Mouse (Mus musculus): ENCODE measurements around the gene Chst1. TPM values are rescaled to one million over a fixed set of nuclear protein-coding genes. Genes with fewer than 3 reads are reported as not detected.

Chst1 gene
- polyA plus RNA-seq (2012; rRNA removed): 3.1 and 5.5 TPM in 2 replicates

DNA sequence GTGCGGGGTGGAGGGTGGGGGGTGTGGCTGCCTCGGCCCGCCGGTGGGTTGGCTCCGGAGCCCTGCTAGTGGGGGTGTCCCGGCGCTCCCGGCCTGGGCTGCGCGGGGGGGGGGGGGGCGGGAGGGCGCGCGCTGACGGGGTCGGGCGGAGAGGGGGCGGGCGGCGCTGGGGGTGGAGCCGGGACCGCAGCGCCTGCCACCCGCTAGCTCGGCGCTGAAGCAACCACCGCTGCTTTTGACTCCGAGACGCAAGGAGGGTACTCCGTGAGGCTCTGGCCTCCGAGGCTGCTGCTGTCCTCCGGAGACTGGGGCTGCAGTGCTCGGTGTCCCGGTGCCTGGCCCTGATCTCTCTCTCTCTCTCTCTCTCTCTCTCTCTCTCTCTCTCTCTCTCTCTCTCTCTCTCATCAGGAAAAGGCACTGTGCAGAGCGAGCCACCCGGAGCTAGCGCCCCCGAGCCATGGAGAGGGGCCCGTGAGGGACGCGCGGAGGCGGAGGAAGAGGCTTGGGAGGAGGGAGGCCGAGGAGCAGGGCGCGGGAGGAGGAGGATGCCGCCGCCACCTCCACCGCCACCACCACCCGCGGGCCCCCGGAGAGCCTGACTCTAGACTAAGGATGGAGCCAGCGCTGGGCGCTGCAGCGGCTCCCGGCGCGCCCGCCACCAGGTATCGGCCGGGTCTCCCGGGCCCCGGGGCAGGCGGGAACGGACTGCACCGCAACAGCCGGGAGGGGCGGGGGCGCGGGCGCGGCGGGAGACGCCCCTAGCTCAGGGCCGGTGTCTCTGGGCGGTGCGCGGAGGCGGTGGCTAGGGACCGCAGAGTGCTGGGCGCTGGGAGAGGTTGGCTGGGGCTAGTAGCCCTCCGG is at the start of gene Chst1:
Gene Chst1, plus strand, starts transcription at position 221 of the 861 bp plus-strand sequence.
- H3K36me3 ChIP-seq (ENCODE audit: control insufficient read depth, insufficient read depth, low read length): no peaks in the 10 kb centered on the region
- TF ChIP-seq POLR2A (IDR thresholded peaks at IDR 0.05; ENCODE audit: low read depth, low read length): no peak
- no peak for TF ChIP-seq CTCF (IDR thresholded peaks at IDR 0.05; ENCODE audit: extremely low read depth, insufficient read length, insufficient replicate concordance, low read depth, low read length)
- peaks cover 25% of the 10 kb centered on the region for H3K27me3 ChIP-seq (ENCODE audit: control insufficient read depth, insufficient read depth, low read length)
- 2% methylated on average over 60 of the region's 82 CpGs for WGBS
- no peak within 1 kb of the TSS for H3K27ac ChIP-seq (ENCODE audit: insufficient read depth, low read depth, low read length)
- H3K4me3 ChIP-seq (ENCODE audit: low read depth, low read length): peak within 1 kb of the TSS; percentile 62
- no peaks in the 10 kb centered on the region for H3K4me1 ChIP-seq (ENCODE audit: control insufficient read depth, insufficient read depth, insufficient read length, low read length)

- no peaks in the 10 kb centered on the region for H3K36me3 ChIP-seq (ENCODE audit: control insufficient read depth, insufficient read depth, low read length)
- TF ChIP-seq POLR2A (IDR thresholded peaks at IDR 0.05; ENCODE audit: low read depth, low read length) (no peak), CTCF (IDR thresholded peaks at IDR 0.05; ENCODE audit: extremely low read depth, insufficient read length, insufficient replicate concordance, low read depth, low read length) (no peak)
These were observed 49.5 kb upstream of the Chst1 start for GRCm38 (mm10) chr2:92550051-92550450.

DNA sequence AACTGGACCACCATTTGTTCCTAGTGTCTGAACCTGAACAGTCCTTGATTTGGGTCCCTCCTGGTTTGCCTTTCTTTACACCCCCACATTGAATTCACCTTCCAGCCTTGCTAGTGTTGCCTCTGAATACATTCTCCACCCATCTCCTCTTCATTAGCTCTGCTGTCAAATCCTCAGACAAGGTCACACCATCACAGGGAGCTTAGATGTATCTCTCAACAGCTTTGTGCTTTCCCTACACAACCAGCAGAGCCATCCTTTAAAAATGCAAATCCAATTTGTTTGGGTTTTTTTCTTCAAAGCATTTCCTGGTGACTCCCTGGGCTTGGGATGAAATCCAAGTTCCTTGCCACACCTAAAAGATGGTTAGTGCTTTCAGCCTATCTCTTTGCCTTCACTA is 45.0 kb upstream of the Chst1 start:
- Histone ChIP-seq H3K27ac (ENCODE audit: insufficient read depth, low read depth, low read length) (no peak overlapping the region), H3K4me1 (ENCODE audit: control insufficient read depth, insufficient read depth, insufficient read length, low read length) (no peaks in the 10 kb centered on the region), H3K36me3 (ENCODE audit: control insufficient read depth, insufficient read depth, low read length) (no peaks in the 10 kb centered on the region), H3K4me3 (ENCODE audit: low read depth, low read length) (no peak overlapping the region), H3K27me3 (ENCODE audit: control insufficient read depth, insufficient read depth, low read length) (no peaks in the 10 kb centered on the region)
- TF ChIP-seq POLR2A (IDR thresholded peaks at IDR 0.05; ENCODE audit: low read depth, low read length) (no peak), CTCF (IDR thresholded peaks at IDR 0.05; ENCODE audit: extremely low read depth, insufficient read length, insufficient replicate concordance, low read depth, low read length) (no peak)

More at GRCm38 (mm10) chr2:92550051-92550450, 49.5 kb upstream of the Chst1 start:
- no peaks in the 10 kb centered on the region for H3K4me1 ChIP-seq (ENCODE audit: control insufficient read depth, insufficient read depth, insufficient read length, low read length)
- H3K27ac ChIP-seq (ENCODE audit: insufficient read depth, low read depth, low read length): no peak overlapping the region
- H3K4me3 ChIP-seq (ENCODE audit: low read depth, low read length): no peak overlapping the region
- 39% methylated on average over 2 of the region's 2 CpGs for WGBS
- no peaks in the 10 kb centered on the region for H3K27me3 ChIP-seq (ENCODE audit: control insufficient read depth, insufficient read depth, low read length)

GRCm38 (mm10) chr2:92562930-92563329 is 36.6 kb upstream of the Chst1 start:
- no peak for TF ChIP-seq CTCF (IDR thresholded peaks at IDR 0.05; ENCODE audit: extremely low read depth, insufficient read length, insufficient replicate concordance, low read depth, low read length)
- TF ChIP-seq POLR2A (IDR thresholded peaks at IDR 0.05; ENCODE audit: low read depth, low read length): no peak
- Histone ChIP-seq H3K27ac (ENCODE audit: insufficient read depth, low read depth, low read length) (no peak overlapping the region), H3K36me3 (ENCODE audit: control insufficient read depth, insufficient read depth, low read length) (no peaks in the 10 kb centered on the region), H3K27me3 (ENCODE audit: control insufficient read depth, insufficient read depth, low read length) (no peaks in the 10 kb centered on the region), H3K4me1 (ENCODE audit: control insufficient read depth, insufficient read depth, insufficient read length, low read length) (no peaks in the 10 kb centered on the region), H3K4me3 (ENCODE audit: low read depth, low read length) (no peak overlapping the region)
- WGBS: 48% methylated on average over 4 of the region's 4 CpGs

DNA sequence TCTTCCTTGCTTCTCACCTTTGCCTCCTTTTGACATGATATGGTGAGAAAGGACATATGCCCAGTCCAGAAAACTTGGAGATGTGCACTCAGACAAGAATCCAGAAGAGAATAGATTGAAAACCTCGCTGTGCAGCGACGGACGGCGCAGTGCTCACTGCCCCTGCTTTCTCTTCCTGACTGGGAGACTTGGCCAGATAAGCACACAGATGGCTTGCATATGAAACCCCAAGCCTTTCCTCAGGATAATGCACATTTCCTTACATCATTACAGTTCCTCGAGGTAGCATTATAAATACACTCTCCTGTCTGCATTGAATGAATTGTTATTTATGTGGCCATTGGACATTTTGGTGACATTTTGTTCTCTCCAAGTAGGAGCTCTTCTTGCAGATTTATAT is 28.9 kb upstream of the Chst1 start:
- Histone ChIP-seq H3K4me1 (ENCODE audit: control insufficient read depth, insufficient read depth, insufficient read length, low read length) (no peaks in the 10 kb centered on the region), H3K4me3 (ENCODE audit: low read depth, low read length) (no peak overlapping the region), H3K36me3 (ENCODE audit: control insufficient read depth, insufficient read depth, low read length) (no peaks in the 10 kb centered on the region), H3K27ac (ENCODE audit: insufficient read depth, low read depth, low read length) (no peak overlapping the region), H3K27me3 (ENCODE audit: control insufficient read depth, insufficient read depth, low read length) (no peaks in the 10 kb centered on the region)
- no peak for TF ChIP-seq POLR2A (IDR thresholded peaks at IDR 0.05; ENCODE audit: low read depth, low read length)
- no peak for TF ChIP-seq CTCF (IDR thresholded peaks at IDR 0.05; ENCODE audit: extremely low read depth, insufficient read length, insufficient replicate concordance, low read depth, low read length)
- 74% methylated on average over 6 of the region's 6 CpGs for WGBS

GRCm38 (mm10) chr2:92577824-92578223 is 21.7 kb upstream of the Chst1 start:
- Histone ChIP-seq H3K27me3 (ENCODE audit: control insufficient read depth, insufficient read depth, low read length) (no peaks in the 10 kb centered on the region; the same call in 1 of the 2 replicates), H3K4me1 (ENCODE audit: control insufficient read depth, insufficient read depth, insufficient read length, low read length) (no peaks in the 10 kb centered on the region), H3K36me3 (ENCODE audit: control insufficient read depth, insufficient read depth, low read length) (no peaks in the 10 kb centered on the region), H3K27ac (ENCODE audit: insufficient read depth, low read depth, low read length) (no peak overlapping the region), H3K4me3 (ENCODE audit: low read depth, low read length) (no peak overlapping the region)
- no peak for TF ChIP-seq CTCF (IDR thresholded peaks at IDR 0.05; ENCODE audit: extremely low read depth, insufficient read length, insufficient replicate concordance, low read depth, low read length)
- TF ChIP-seq POLR2A (IDR thresholded peaks at IDR 0.05; ENCODE audit: low read depth, low read length): no peak
- WGBS: 65% methylated on average over 9 of the region's 9 CpGs

DNA sequence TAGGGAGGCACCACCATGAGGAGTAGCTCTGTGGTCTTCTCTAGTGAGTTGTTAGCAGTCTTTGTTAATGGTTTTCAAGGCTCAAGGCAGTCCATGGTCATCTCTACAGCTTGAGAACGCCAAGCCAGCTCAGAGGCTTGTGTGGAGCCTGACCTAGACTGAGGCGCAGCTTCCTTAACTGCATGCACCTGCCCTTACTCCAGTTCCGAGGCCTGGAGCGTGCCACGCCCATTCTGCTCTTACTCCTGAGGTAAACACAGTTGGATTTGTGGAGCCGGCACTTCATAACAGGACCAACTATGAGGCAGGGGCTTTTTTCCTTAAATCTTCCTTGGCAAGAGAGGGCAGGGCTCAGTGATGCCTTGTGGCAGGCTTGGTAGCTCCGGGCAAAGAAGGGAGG is 18.2 kb upstream of the Chst1 start:
- 42% methylated on average over 7 of the region's 7 CpGs for WGBS
- Histone ChIP-seq H3K36me3 (ENCODE audit: control insufficient read depth, insufficient read depth, low read length) (no peaks in the 10 kb centered on the region), H3K27me3 (ENCODE audit: control insufficient read depth, insufficient read depth, low read length) (no peaks in the 10 kb centered on the region; the same call in 1 of the 2 replicates), H3K4me3 (ENCODE audit: low read depth, low read length) (no peak overlapping the region), H3K4me1 (ENCODE audit: control insufficient read depth, insufficient read depth, insufficient read length, low read length) (no peaks in the 10 kb centered on the region), H3K27ac (ENCODE audit: insufficient read depth, low read depth, low read length) (no peak overlapping the region)
- TF ChIP-seq CTCF (IDR thresholded peaks at IDR 0.05; ENCODE audit: extremely low read depth, insufficient read length, insufficient replicate concordance, low read depth, low read length) (no peak), POLR2A (IDR thresholded peaks at IDR 0.05; ENCODE audit: low read depth, low read length) (no peak)

All from small intestine, adult 2 months (tissue).